Mouse (Mus musculus): Measurements from ENCODE around the gene Mllt6.
"Not testable (repeated sequence)": the region's sequence is repeated elsewhere in the genome, so short reads cannot be mapped to it uniquely, and the experiment has no call there.

Mllt6 gene

GRCm38 (mm10) chr11:97714356-97714755 lies 51.1 kb downstream of the Mllt6 start:
- no peak for DNase-seq (ENCODE audit: inconsistent age in 2 of 2, low spot score in 1 of 2)

- DNase-seq (ENCODE audit: inconsistent age in 2 of 2, low spot score in 1 of 2) = peak; percentile 73 to 89
These were observed 51.9 kb downstream of the Mllt6 start for GRCm38 (mm10) chr11:97714784-97715760.

- DNase-seq (ENCODE audit: inconsistent age in 2 of 2, low spot score in 1 of 2) = no peak
These were observed 52.8 kb downstream of the Mllt6 start for GRCm38 (mm10) chr11:97716021-97716420.

GRCm38 (mm10) chr11:97717369-97718280 lies 54.4 kb downstream of the Mllt6 start:
- DNase-seq (ENCODE audit: inconsistent age in 2 of 2, low spot score in 1 of 2) = peak in 1 of 2 experiments; percentile 35

GRCm38 (mm10) chr11:97718281-97718860 lies 55.2 kb downstream of the Mllt6 start:
- DNase-seq (ENCODE audit: inconsistent age in 2 of 2, low spot score in 1 of 2) = peak in 1 of 2 experiments; percentile 47

GRCm38 (mm10) chr11:97719041-97719440 lies 55.8 kb downstream of the Mllt6 start:
- no peak for DNase-seq (ENCODE audit: inconsistent age in 2 of 2, low spot score in 1 of 2)

- DNase-seq (ENCODE audit: inconsistent age in 2 of 2, low spot score in 1 of 2) = no peak
These were observed 58.1 kb downstream of the Mllt6 start for GRCm38 (mm10) chr11:97721338-97721737.

- DNase-seq (ENCODE audit: inconsistent age in 2 of 2, low spot score in 1 of 2) = no peak
These were observed 60.5 kb downstream of the Mllt6 start for GRCm38 (mm10) chr11:97723709-97724108.

GRCm38 (mm10) chr11:97728311-97728710 lies 65.1 kb downstream of the Mllt6 start:
- no peak for DNase-seq (ENCODE audit: inconsistent age in 2 of 2, low spot score in 1 of 2)

GRCm38 (mm10) chr11:97728730-97729129 lies 65.5 kb downstream of the Mllt6 start:
- DNase-seq (ENCODE audit: inconsistent age in 2 of 2, low spot score in 1 of 2) = no peak

GRCm38 (mm10) chr11:97733689-97734088 lies 70.5 kb downstream of the Mllt6 start:
- no peak for DNase-seq (ENCODE audit: inconsistent age in 2 of 2, low spot score in 1 of 2)

GRCm38 (mm10) chr11:97734810-97735209 lies 71.6 kb downstream of the Mllt6 start:
- DNase-seq (ENCODE audit: inconsistent age in 2 of 2, low spot score in 1 of 2) = not testable (repeated sequence)

All from adrenal gland, adult (tissue).